Mouse (Mus musculus): Measurements from ENCODE around the gene Zfp94.
A peak's percentile ranks its signal among the peaks of the same experiment; 100 is the strongest.

The Zfp94 gene

DNA sequence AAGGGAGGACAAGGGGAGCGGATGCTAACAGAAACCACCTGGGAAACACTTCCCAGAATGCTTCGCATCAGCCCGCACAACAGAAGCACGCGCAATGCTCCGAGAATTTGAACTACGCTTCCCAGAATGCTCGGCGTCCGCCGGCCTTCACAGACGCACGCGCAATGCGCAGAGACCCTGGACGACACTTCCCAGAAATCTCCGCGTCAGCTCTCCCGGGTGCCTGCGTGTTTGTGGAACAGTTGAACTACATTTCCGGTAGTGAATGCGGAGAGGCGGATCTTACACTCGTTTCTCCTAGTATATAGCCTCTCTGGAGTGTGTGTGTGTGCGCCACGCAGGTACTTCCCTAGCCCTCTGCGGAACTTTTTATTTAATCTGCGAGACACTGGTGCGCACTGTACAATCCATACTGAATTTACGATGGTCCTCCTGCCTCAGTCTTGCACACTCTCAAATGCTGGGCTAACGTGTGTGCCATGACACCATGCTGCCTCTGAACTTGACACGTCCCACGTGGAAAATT, at the start of gene Zfp94:
Zfp94 (minus strand) TSS at position 100 of the 526 bp plus-strand sequence.
- DNase-seq, result peak; percentile 95

DNA sequence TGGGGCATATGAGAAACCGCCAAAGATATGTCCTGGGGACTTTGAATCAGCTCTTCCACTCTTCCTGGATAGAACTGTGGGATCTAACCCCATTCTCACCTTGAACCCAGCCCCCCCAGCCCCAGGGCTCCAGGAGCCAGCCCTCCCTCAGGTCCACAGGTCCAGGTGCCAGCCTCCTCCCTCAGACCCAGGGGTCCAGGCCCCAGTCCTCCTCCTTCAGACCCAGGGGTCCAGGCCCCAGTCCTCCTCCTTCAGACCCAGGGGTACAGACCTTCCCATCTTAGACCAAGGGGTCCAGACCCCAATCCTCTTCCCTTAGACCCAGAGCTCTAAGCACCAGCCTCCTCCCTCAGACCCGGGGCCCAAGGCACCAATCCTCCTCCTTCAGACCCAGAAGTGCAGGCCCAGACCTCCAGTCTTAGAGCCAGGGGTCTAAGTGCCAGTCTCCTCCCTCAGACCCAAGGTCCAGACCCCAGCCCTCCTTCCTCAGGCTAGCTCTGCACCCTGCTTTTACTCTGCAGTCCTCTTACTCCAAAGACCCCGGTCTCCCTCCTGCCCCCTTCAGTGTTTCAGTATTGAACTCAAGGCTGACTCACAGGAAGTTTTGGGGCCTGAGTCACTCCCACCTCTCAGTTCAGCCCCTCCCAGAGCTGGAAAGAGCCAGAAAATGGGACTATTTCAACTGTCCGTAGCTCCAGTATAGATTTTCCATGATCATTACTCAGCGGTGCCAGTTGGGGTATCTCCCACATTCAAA, 49.0 kb upstream of the Zfp94 start:
- no peak for DNase-seq

DNA sequence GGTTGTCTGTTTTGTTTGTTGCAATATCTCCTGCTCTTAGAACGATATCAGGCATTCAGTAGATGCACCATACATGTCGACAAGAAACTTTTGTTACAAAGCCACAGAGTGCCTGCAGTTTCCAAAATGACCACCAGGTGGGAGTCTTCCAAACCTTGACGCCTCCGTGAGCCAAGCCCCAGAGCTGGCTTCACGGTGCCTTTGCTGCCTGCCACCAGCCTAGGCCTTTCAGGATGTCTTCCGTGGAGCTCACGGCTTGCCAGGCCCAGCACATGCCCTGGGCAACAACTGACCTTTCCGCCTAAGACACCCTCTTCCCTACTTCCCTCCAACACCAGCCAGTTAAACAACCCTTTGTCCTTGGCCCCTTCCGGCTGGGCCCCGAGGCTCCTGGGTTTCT, 48.4 kb upstream of the Zfp94 start:
- DNase-seq, result peak; percentile 65 to 85

DNA sequence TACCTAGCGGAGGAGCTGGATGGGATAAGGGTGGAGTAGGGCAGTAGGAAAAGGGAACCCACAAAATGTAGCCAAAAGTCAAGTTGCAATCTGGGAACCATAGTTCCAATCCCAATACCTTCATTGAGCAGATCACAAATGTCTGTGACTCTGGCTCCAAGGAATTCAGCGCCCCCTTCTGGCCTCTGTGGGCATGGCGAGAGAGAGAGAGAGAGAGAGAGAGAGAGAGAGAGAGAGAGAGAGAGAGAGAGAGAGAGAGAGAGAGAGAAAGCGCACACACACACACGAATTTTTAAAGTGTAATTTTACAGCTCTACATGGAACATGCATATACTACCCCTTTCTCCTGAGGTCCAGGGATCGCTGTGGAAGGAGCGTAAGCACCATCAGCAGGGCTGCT, 46.8 kb upstream of the Zfp94 start:
- DNase-seq, result peak in 1 of 2 experiments; percentile 46

DNA sequence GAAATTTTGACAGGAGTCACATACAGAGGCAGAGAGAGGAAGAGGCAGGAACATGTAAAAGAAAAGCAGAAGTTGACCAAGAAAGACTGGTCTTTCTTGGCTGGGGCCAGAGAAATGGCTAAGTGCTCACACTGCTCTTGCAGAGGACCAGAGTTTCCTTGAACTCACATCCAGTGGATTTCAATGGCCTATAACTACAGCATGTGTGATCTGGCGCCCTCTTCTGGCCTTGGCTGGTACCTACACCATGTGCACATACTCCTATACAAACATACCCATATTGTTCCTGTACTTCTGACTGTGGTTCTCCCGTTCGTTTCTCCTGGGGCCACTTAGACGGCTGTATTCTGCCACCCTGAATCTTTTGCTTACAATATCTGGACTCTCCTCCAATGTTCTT, 44.5 kb upstream of the Zfp94 start:
- no peak for DNase-seq

DNA sequence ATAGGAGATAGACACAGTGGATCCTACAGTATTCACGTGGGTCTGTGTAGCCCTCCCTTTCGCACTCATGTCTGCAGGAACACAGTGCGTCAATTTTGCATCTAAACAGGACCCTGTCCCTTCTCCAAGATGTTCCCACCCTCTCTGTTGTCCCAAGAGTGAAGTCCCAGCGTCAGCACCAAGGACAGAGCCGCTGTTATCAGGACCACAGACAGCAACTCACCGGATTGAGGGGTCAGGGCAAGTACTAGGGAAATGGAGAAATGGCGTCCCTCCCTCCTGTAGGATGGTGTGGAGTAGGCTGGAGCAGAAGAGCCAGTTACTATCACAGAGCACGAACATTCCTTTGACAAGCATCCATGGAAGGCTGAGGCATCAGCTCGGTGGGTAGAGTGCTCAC, 42.8 kb upstream of the Zfp94 start:
- no peak for DNase-seq

DNA sequence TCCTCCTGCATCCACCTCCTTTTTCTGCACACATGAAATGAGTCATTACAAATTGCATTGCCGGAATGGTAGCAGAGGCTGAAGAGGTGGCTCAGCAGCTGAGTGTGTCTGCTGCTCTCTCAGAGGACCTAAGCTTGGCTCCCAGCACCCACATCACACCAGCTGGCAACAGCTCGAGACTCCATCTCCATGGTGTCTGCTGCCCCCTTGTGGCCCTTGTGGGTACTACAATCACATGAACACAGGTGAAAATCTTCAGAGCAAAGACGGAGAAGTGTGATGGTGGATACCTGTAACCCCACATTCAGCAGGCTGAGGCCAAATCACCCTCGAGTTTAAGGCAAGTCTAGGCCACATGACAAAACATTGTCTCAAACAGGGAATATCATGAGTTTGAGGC, 41.4 kb upstream of the Zfp94 start:
- DNase-seq, result no peak

DNA sequence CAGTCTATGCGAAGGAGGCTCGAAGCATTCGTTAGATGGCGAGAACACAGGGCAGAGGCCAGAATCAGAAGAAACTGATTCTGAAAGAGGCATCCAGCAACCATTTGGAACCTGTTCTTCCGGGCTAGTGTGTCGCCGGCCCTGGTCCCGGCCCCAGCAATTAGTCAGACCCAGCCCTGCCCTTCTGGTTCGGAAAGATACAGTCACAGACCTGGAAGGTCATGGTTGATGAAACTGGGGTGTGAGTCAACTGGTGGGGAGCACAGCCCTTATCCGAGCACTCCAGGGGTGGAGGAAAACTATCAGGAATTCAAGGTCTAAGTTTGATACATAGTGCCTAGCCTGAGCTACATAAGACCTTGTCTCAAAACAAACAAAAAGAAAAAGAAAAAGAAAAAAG, 39.6 kb upstream of the Zfp94 start:
- no peak for DNase-seq

DNA sequence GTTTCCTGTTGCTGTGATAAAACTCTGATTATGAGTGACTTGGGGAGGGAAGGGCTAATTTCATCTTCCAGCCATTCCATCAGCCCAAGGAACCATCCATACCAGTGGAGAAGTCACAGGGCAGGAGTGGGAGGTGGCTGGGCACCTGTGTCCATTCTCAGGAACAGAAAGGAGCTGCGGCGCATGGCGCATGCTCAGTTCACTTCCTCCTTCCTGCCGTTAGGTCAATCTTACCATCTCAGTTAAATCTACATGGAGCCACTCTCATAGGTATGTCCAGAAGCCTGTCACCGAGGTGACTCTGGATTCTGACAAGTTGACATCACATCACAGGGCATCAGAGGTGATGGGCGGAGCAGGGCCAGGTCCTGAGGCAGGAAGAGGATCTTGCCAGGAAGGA, 39.2 kb upstream of the Zfp94 start:
- no peak for DNase-seq

DNA sequence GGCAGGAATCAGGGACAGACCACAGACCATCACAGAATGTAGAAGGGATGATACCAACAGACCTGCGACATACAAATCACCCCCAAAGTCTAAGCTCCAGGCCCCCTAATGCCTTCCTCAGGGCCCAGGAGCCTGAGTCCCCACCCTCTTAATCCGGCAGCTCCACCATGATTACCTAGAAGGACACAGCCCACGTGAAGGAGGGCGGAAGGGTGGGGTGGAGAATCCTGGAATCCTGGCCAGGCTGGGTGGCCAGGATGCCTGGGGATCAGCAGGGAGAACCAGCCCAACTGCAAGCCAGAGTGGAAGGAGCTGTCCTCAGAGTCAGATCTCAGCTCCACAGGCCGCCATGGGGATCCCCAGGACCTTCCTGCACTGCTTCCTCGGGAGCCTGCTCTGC, 32.4 kb upstream of the Zfp94 start, which contains the start of gene Lypd5:
Lypd5 (plus strand) TSS at position 301 of the 400 bp plus-strand sequence.
- DNase-seq, result no peak

DNA sequence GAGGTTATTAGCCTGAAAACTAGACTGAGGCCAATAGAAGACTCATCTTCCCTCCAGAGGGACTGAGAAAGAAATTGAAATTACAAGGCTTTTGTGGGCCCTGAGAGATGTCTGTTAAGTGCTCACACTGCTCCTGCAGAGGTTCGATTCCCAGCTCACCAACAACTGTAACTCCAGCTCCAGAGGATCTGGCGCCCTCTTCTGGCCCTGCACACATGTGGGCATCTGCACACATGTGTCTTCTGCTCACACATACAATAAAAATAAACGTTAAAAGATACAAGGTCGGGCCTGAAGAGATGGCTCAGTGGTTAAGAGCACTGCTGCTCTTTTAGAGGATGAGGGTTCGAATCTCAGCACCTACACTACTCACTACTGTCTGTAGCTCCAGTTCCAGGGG, 30.0 kb upstream of the Zfp94 start:
- DNase-seq, result no peak

DNA sequence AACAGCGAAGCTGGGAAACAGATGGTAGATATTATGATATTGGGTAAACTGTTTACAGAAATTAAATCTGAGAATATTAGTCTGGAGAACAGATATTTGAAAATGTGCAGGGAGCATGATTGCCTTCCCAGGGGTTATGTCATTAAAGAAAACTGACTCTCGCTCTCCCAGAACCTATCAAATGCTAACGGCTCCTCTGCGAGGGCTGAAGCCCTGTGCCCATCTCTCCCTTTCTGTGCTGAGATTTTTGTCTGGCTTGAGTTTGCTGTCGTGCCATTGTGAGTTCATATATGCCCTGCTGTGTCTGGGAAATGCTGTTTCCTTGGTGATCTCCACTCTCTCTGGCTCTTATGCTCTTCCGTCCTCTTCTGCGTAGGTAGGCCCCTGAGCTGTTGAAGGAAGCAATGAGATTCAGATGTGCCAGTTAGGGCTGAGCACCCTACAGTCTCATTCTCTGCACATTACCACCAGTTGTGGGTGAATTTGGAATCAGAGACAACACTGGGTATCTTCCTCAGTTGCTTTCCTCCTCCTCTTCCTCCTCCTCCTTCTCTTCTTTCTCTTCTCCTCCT, 27.3 kb upstream of the Zfp94 start:
- no peak for DNase-seq

DNA sequence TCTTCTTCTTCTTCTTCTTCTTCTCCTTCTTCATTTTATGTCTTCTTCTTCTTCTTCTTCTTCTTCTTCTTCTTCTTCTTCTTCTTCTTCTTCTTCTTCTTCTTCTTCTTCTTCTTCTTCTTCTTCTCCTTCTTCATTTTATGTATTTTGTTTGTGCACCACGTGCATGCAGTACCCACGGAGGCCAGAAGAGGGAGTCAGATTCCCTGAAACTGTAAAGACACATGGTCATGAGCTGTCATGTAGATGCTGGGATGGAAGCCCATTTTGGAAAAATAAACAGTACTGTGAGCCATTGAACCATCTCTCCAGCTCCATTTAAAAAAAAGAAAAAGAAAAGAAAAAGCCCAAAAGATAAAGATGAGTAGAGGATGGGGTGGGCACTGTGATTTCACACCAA, 21.8 kb upstream of the Zfp94 start:
- no peak for DNase-seq

DNA sequence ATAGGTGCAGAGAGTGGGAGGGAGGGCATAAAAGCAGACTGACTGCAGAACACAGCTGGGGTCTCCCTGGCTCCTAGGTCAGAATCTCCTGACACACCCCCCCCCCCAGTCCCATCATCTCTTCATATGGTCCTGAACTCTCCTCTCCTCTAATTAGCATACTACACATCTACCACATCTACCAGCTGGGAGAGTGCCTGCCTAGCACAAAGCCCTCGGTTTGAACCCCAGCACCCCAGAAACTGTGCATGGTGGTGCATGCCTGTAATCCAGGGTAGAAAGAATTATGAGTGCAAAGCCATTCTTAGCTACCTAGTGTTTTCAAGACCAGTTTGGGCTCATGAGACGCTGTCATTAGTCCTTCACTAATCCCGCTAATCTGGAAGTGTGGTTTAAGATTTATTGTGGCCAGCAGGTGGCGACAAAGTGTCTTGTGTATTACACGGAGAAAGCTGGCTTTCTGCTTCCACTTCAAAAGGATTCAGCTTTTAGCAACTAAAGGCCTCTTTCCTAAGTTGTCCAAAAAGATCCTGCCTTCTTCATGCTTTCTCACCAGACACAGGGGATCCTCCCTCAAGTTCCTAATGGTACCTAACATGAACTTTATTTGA, 19.3 kb upstream of the Zfp94 start:
- peak in 1 of 2 experiments; percentile 73 for DNase-seq

DNA sequence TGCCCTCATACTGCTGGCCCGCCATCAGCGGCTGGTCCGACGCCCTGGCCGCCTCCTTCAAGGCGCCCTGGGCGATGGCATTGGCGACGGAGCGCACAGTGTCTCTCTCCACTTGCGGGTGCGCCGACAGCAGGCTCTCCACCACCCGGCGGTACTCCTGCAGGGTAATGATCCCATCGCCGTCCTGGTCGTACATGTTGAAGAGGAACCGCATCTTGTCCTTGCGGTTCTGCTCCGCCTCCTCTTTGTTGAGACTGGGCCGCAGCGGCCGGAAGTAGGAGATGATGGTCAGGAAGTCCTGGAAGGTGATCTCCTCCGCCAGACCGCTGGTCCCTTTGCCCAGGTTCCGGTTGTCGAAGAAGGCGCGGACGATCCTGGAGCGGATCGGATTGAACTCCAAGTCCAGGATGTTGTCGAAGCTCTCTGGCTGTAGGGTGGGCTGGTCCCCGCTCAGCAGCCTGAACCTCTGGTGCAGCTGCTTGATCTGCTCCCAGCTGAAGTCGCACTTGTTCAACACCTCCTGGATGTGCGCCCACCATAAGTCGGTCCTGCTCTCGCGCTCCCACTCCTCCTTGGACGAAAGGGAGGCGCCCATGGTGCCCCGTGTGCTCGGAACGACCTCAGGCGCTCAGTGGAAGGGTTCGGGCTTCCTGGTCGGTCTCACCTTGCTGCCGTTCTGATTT, 17.0 kb upstream of the Zfp94 start, which contains the start of gene Tescl:
Tescl (minus strand) TSS at position 633 of the 683 bp plus-strand sequence.
- DNase-seq, result peak; percentile 17 to 28

DNA sequence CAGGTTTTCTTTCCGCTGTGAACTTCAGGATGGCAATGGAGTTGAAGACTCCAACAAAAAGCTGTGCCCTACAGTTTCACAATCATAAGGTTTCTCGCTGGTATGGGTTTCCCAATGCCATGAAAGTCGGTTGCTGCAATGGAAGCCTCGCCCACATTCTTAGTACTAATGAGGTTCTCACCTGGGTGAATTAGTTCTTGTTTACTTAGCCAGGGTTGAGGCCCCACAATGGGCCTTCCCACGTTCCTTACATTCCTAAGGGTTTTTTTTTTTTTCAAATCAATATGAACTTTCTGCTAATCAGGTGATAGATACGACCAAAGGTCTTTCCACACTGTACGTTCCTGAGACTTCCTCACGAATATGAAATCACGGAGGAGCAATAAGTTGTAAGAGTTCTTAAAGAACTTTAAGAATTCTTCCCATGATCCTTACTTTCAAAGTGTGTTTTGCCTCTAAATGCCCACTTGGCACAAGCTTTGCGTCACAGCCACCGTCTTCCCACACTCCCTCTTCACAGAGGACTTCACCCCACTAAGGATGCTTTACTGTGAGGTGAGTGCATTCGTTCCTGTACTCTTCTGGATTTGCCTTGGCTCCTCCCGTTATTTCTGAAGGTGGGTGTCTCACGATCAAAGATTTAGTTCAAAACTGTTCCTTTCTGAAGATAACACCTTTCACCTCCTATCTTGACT, 11.0 kb upstream of the Zfp94 start:
- DNase-seq, result peak; percentile 28 to 42

DNA sequence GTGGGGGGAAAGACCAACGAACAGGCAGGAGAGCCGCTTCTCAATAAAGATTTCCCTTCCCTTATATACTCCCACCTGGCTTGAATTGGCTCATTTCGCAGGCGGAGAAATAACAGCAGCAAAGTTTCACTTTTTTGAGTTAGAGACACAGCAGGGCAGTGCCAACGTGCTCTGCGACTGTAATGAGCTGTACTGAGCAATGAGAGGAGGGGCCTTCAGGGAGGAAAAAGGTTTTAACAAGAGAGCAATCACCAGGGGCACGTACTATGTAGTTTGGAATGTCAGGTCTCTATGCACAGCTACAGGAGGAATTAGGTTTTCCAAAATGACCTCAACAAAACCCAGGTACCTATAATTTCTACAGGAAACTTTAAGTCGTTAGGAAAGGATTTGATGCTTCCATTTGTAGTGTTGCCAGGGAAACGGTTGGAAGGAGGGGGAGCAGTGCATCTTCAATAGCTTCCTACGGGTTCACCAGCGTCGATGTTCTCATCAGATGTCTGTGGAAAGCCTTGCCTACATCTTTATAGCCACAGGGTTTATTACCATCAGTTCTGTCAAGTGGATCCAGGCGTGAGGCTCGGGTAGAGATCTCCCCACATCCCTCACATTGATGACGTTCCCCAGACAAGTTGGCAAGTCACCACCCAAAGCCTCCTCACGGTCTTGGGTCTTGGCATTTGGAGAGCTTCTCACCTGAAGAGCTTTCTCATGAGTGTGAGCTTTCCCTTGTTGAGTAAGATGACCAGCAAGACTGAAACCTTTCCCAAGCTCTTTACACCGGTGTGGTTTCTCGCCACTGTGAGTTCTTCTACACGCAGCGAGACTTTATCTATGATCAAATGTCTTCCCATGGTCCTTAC, 10.0 kb upstream of the Zfp94 start:
- peak; percentile 13 to 35 for DNase-seq

DNA sequence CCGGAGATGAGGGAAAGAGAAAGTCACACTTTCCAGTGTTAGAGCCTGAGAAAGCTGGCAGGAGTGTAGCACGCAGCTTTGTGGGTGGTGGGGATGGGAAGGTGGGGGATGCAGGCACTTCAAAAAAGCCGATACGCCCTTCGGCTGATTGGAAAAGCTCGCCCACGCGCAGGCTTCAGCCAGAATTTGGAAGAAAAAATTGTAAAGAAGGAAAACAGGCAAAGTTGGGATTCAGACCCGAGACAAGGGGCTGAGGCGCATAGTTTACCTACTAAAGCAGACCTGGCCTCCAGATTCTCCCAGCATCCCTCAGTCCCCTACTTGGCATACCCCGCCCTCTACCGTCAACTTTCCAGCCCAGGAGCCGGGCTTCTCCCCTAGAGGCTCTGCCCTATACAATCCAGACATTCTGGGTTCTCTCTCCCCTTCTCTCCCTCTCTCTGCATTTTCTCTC, 9.2 kb upstream of the Zfp94 start:
- peak; percentile 16 to 30 for DNase-seq

DNA sequence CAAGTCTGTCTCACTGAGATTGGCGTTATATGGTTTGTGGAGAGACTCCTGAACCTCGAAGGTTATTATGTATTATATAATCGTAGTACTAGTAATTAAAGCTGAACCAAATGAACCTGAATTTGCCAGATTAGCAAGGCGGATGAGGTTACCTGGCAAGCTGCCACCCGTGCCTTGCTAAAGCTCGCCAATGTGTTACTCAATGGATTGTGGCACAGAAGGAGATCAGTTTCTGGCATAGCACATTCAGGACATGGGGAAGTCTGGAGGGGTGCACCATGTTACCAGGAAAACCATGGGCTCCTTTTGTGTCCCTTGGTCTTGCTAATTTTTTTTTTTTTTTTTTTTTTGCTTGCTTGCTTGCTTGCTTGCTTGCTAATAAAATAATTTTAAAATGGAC, 8.7 kb upstream of the Zfp94 start:
- no peak for DNase-seq

DNA sequence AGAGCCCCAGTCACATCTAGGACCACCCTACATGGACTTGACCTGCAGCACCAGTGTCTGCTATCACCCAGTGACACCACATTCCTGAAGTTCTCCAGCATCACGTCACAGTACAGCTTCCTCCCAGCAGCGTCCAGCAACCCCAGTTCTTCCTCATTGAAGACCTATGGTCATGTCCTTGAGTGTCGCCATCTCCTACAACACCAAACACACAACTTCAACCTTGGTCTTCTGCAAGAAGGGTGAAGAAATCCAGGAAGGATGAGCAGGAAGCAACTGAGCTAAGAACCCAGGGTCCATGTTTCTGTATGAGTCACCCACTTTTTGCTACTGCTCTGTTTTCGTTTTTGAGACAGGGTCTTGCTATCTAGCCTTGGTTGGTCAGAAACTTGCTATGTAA, 6.1 kb upstream of the Zfp94 start:
- no peak for DNase-seq

DNA sequence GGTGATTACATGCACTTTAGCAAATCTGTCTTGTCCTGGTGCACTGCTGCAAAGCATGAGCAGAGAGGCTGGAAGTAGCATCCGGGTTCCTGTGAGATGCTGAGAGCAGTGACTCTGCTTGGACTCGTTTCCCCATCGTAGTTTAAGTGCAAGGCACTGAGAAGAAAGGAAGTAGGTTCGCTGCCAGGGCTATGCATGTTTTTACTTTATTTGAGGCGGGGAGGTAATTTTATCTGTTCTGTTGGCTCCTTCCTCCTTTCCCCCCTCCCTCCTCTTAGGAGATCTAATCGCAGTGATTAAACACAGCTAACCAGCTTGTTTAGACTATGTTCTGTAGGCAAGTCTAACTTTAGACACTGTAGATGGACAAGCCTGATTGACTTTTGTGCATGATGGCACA, 2.5 kb upstream of the Zfp94 start:
- DNase-seq, result no peak

Measured in lung, postnatal 4 days (tissue).